Comparison of ENCODE assay signal across 8 mouse cellular contexts in genomic region chr9:104408571-104409294, GRCm38 (mm10).
DNase-seq lines count a peak whose midpoint lies in the region; ATAC-seq and TF ChIP-seq lines count a peak whose summit lies in the region.

No protein-coding gene starts in this region.

- no peaks in the 10 kb centered on the region for H3K9me3 ChIP-seq in forebrain, embryonic 16.5 days (ENCODE audit: control insufficient read depth, low read length)

- no peak overlapping the region for H3ac ChIP-seq in myocyte (ENCODE audit: control insufficient read depth, insufficient read length)

- H3K4me1 ChIP-seq in forebrain, embryonic 16.5 days (replicated peaks; ENCODE audit: control insufficient read depth, insufficient read depth, low read length), result peaks cover 13% of the 10 kb centered on the region

- H3K9ac ChIP-seq in forebrain, embryonic 16.5 days (replicated peaks; ENCODE audit: low read depth, low read length), result 0 out of 2 replicates have a peak overlapping the region, but pooled peaks have one; percentile 25

- H3K36me3 ChIP-seq in forebrain, embryonic 16.5 days (ENCODE audit: control insufficient read depth, insufficient read depth), result no peaks in the 10 kb centered on the region
- H3K36me3 ChIP-seq in myocyte (ENCODE audit: control insufficient read depth, insufficient read depth), result no peaks in the 10 kb centered on the region

- peak overlapping the region; percentile 43 for H3K4me3 ChIP-seq in forebrain, embryonic 16.5 days (replicated peaks; ENCODE audit: low read length)
- peak overlapping the region; percentile 27 for H3K4me3 ChIP-seq in myocyte

- H3K4me2 ChIP-seq in forebrain, embryonic 16.5 days (ENCODE audit: low read length), result peak overlapping the region; percentile 62
- peak overlapping the region; percentile 91 for H3K4me2 ChIP-seq in myocyte (ENCODE audit: low read depth)

- H3K27ac ChIP-seq in forebrain, embryonic 16.5 days (ENCODE audit: low read length), result no peak overlapping the region

- no peaks in the 10 kb centered on the region for H3K27me3 ChIP-seq in forebrain, embryonic 16.5 days (replicated peaks; ENCODE audit: control insufficient read depth, insufficient read depth, low read length)
- H3K27me3 ChIP-seq in myocyte (ENCODE audit: control insufficient read depth, insufficient read depth, insufficient read length), result no peaks in the 10 kb centered on the region

- no peak for TF ChIP-seq POLR2A in myocyte (IDR thresholded peaks at IDR 0.05; ENCODE audit: insufficient read length, low read depth)

- no peaks in the 10 kb centered on the region for H3K79me2 ChIP-seq in myocyte (ENCODE audit: control insufficient read depth, insufficient read depth)

- intact Hi-C loops in left cerebral cortex, postnatal 4 days (cut with DNase I), result no loop called here

- DNase-seq in adrenal gland, postnatal 10 days, result peak; percentile 23
- no peak for DNase-seq in adrenal gland, adult 8-10 months
- peak; percentile 37 for DNase-seq in c-Kit-positive CD71-positive TER-119-positive erythroid progenitor cells, embryonic 14.5 days (ENCODE audit: low spot score)
- DNase-seq in kidney, adult 18-20 months, result peak; percentile 31
- peak; percentile 56 for DNase-seq in left cerebral cortex, postnatal 4 days
- DNase-seq in gastrocnemius, adult 8-10 months (ENCODE audit: low spot score in 2 of 2), result no peak

- 23% methylated on average over 21 of the region's 21 CpGs for WGBS in forebrain, embryonic 16.5 days

- ATAC-seq in forebrain, embryonic 16.5 days, result no peak; the same call in 1 of the 2 replicates

TF ChIP-seq in myocyte, 11 proteins besides CTCF, POLR2A, EP300 and RAD21:
- TF ChIP-seq MYOG (IDR thresholded peaks at IDR 0.05; ENCODE audit: control insufficient read depth in 1 of 3, insufficient read depth in 1 of 3, insufficient read length in 2 of 3, low read depth in 2 of 3) (no peak), E2F4 (IDR thresholded peaks at IDR 0.05; ENCODE audit: insufficient read depth) (no peak), USF1 (IDR thresholded peaks at IDR 0.05; ENCODE audit: low read depth) (no peak)

Comparison
In these comparisons a context has a peak if more than half of its experiments do, and no peak if none do; other contexts are left out.
1. DNase-seq: peak in adrenal gland, postnatal 10 days (single experiment), c-Kit-positive CD71-positive TER-119-positive erythroid progenitor cells, embryonic 14.5 days (single experiment), kidney, adult 18-20 months (single experiment) and left cerebral cortex, postnatal 4 days (single experiment); none in adrenal gland, adult 8-10 months (single experiment) and gastrocnemius, adult 8-10 months (0 of 2).